Mouse (Mus musculus) kidney, embryonic 14.5 days (tissue): ENCODE results near the gene Ggta1. TPM values are rescaled to one million over a fixed set of nuclear protein-coding genes. Genes with fewer than 3 reads are reported as not detected.

Experiments
- ATAC-seq: fragments of 200-750 bp; cut with Nextera tagmentation; 2 replicates; pipeline ENCODE4 v1.8.0; 2017; ENCODE audit warnings: moderate number of reproducible peaks, mild to moderate bottlenecking, moderate TSS enrichment, moderate library complexity; ENCODE audit not compliant: low FRiP score, low TSS enrichment
- H3K27ac ChIP-seq: fragments of 300-500 bp; sonication (generic); 2 replicates; pipeline ENCODE4 v1.5.1; 2014; ENCODE audit warnings: low read depth, mild to moderate bottlenecking, low read length, moderate library complexity, mixed read lengths
- H3K27me3 ChIP-seq: fragments of 300-500 bp; sonication (generic); 2 replicates; pipeline ENCODE4 v1.6.1; 2014; ENCODE audit warnings: mild to moderate bottlenecking, low read length; ENCODE audit not compliant: control insufficient read depth, insufficient read depth
- H3K36me3 ChIP-seq: fragments of 300-500 bp; sonication (generic); 2 replicates; pipeline ENCODE4 v1.6.1; 2014; ENCODE audit warnings: low read length, mixed read lengths; ENCODE audit not compliant: control insufficient read depth, insufficient read depth
- H3K4me1 ChIP-seq: fragments of 300-500 bp; sonication (generic); 2 replicates; pipeline ENCODE4 v1.6.1; 2014; ENCODE audit warnings: low read length, mixed read lengths; ENCODE audit not compliant: control insufficient read depth, insufficient read depth
- H3K4me2 ChIP-seq: fragments of 300-500 bp; sonication (generic); replicated peaks from 2 replicates; pipeline ENCODE4 v1.6.1; 2014; ENCODE audit warnings: low read depth, mild to moderate bottlenecking, low read length
- H3K4me3 ChIP-seq: fragments of 300-500 bp; sonication (generic); 2 replicates; pipeline ENCODE4 v1.5.1; 2014; ENCODE audit warnings: mild to moderate bottlenecking, low read length
- H3K9ac ChIP-seq: fragments of 300-500 bp; sonication (generic); 2 replicates; pipeline ENCODE4 v1.6.1; 2014; ENCODE audit warnings: low read depth, mild to moderate bottlenecking, low read length, moderate library complexity
- H3K9me3 ChIP-seq: fragments of 300-500 bp; sonication (generic); 2 replicates; pipeline ENCODE4 v1.6.1; 2016; ENCODE audit warnings: low read length; ENCODE audit not compliant: control insufficient read depth
- WGBS: fragments of 180-500 bp; shearing (Covaris S2); extraction: QIAGEN DNeasy Blood & Tissue Kit; methylation state at CpG from one replicate; pipeline ENCODE4 v1.1.7; 2014; 5-methylcytosine and 5-hydroxymethylcytosine counted together
- polyA plus RNA-seq: library from polyadenylated mRNA; unstranded; fragments of >200 nt; fragmentation: Nextera tagmentation; extraction: Ambion mirVana; gene quantifications from 2 replicates; pipeline ENCODE4 v1.2.1, GENCODE M21; 2014

Gene Ggta1
- polyA plus RNA-seq, 1 experiment from 2014 or later, result 21.5 TPM

- WGBS, result 93% methylated on average over 3 of the region's 3 CpGs
- H3K4me2 ChIP-seq, result no peak overlapping the region
- no peak overlapping the region for H3K4me3 ChIP-seq
- no peak for ATAC-seq
- H3K4me1 ChIP-seq, result 0 out of 2 replicates have a peak, but pooled peaks cover 3% of the 10 kb centered on the region
- no peaks in the 10 kb centered on the region for H3K9me3 ChIP-seq
- H3K36me3 ChIP-seq, result no peaks in the 10 kb centered on the region; the same call in 1 of the 2 replicates
- no peak overlapping the region for H3K27ac ChIP-seq
- H3K9ac ChIP-seq, result no peak overlapping the region
- no peaks in the 10 kb centered on the region for H3K27me3 ChIP-seq
These were observed 50.2 kb downstream of the Ggta1 start for GRCm38 (mm10) chr2:35412810-35413209.

DNA sequence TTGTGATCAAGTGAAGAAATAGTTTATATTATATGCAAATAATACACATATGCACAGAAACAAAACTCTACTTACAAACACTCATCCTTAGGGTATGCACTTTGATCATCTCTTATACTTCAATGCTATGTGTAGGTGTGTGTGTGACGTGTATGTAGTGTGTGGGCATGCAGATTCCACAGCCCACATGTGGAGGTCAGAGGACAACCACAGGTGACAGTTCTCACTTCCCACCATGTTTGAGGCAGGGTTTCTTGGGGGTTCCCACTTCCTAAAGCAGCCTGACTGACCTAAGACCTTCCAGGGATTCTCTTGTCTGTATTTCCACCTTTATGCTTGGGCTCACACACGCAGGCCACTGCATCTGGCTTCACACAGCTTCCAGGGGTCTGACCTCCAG lies 50.8 kb downstream of the Ggta1 start:
- Histone ChIP-seq H3K9ac (no peak overlapping the region), H3K36me3 (no peaks in the 10 kb centered on the region; the same call in 1 of the 2 replicates), H3K4me1 (0 out of 2 replicates have a peak, but pooled peaks cover 3% of the 10 kb centered on the region), H3K27me3 (no peaks in the 10 kb centered on the region), H3K4me3 (no peak overlapping the region), H3K4me2 (no peak overlapping the region), H3K9me3 (no peaks in the 10 kb centered on the region), H3K27ac (no peak overlapping the region)
- ATAC-seq, result no peak
- 69% methylated on average over 2 of the region's 2 CpGs for WGBS

DNA sequence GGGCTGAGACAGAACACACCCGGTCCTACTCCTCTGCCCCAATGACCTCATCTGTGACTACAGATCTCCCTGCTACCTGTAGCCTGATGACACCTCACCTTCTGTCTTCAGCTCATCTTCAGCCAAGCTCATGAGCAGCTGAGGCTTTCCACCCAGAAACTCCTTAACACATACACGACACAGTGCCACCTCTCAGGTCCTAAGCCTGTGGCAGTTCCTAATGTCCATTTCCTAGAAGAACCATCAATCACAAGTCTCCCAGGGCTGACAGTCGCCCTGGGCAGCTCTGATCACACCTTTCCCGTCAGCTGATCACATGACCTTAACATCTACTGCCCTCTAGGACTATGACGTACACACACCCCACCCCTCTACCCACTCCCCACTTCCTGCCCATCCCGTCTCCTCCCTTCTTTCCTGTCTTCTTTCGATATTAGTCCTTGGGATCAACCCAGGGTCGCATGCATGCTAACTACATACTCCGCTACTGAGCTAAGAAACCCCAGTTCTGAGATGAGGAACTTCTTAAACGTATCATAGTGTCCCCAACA lies 51.3 kb downstream of the Ggta1 start:
- Histone ChIP-seq H3K4me3 (no peak overlapping the region), H3K9ac (no peak overlapping the region), H3K27ac (no peak overlapping the region), H3K27me3 (no peaks in the 10 kb centered on the region), H3K4me1 (0 out of 2 replicates have a peak, but pooled peaks cover 3% of the 10 kb centered on the region), H3K9me3 (no peaks in the 10 kb centered on the region), H3K4me2 (no peak overlapping the region), H3K36me3 (no peaks in the 10 kb centered on the region; the same call in 1 of the 2 replicates)
- WGBS, result 63% methylated on average over 10 of the region's 10 CpGs
- ATAC-seq, result no peak

- Histone ChIP-seq H3K9me3 (no peaks in the 10 kb centered on the region), H3K27me3 (no peaks in the 10 kb centered on the region), H3K4me3 (no peak overlapping the region), H3K4me2 (no peak overlapping the region), H3K4me1 (0 out of 2 replicates have a peak, but pooled peaks cover 3% of the 10 kb centered on the region), H3K27ac (no peak overlapping the region), H3K36me3 (peaks cover 2% of the 10 kb centered on the region; the same call in 1 of the 2 replicates), H3K9ac (no peak overlapping the region)
- 87% methylated on average over 6 of the region's 6 CpGs for WGBS
- no peak for ATAC-seq
These were observed 53.6 kb downstream of the Ggta1 start for GRCm38 (mm10) chr2:35409466-35409865.

- 84% methylated on average over 5 of the region's 5 CpGs for WGBS
- no peak for ATAC-seq
- H3K9ac ChIP-seq, result no peak overlapping the region
- H3K27me3 ChIP-seq, result no peaks in the 10 kb centered on the region
- no peak overlapping the region for H3K4me3 ChIP-seq
- 0 out of 2 replicates have a peak, but pooled peaks cover 3% of the 10 kb centered on the region for H3K4me1 ChIP-seq
- H3K27ac ChIP-seq, result no peak overlapping the region
- H3K4me2 ChIP-seq, result no peak overlapping the region
- H3K9me3 ChIP-seq, result no peaks in the 10 kb centered on the region
- peaks cover 2% of the 10 kb centered on the region; the same call in 1 of the 2 replicates for H3K36me3 ChIP-seq
These were observed 54.5 kb downstream of the Ggta1 start for GRCm38 (mm10) chr2:35408409-35409110.

DNA sequence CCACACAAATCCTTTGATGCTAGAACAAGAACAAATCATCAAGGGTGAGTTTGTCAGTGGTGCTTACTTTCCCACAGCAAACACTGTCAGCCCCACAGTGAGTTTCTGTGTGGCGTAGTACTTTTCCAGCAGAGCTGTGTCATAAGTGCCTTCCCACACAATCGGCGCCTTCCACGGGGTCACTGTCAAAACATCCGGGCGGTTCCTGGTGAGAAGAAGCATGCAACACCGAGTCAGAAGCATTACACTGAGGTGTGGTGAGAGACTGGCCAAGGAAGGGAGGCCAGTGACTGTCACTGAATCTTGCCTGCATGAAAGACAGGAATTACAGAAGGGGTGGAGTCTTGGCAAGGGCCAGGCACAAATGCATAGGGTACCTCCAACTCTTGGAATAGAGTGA lies 55.2 kb downstream of the Ggta1 start:
- no peaks in the 10 kb centered on the region for H3K27me3 ChIP-seq
- 74% methylated on average over 7 of the region's 7 CpGs for WGBS

GRCm38 (mm10) chr2:35407266-35407665 lies 55.8 kb downstream of the Ggta1 start:
- H3K27ac ChIP-seq, result no peak overlapping the region
- H3K4me1 ChIP-seq, result 0 out of 2 replicates have a peak, but pooled peaks cover 3% of the 10 kb centered on the region
- H3K9me3 ChIP-seq, result no peaks in the 10 kb centered on the region
- no peak overlapping the region for H3K9ac ChIP-seq
- 83% methylated on average over 6 of the region's 6 CpGs for WGBS
- no peak overlapping the region for H3K4me2 ChIP-seq
- H3K27me3 ChIP-seq, result no peaks in the 10 kb centered on the region
- H3K4me3 ChIP-seq, result no peak overlapping the region
- peaks cover 5% of the 10 kb centered on the region; the same call in 1 of the 2 replicates for H3K36me3 ChIP-seq
- ATAC-seq, result no peak

More for the DNA sequence above, 55.2 kb downstream of the Ggta1 start:
- H3K9ac ChIP-seq, result no peak overlapping the region
- no peak for ATAC-seq
- H3K9me3 ChIP-seq, result no peaks in the 10 kb centered on the region
- peaks cover 2% of the 10 kb centered on the region; the same call in 1 of the 2 replicates for H3K36me3 ChIP-seq
- no peak overlapping the region for H3K4me2 ChIP-seq
- H3K4me1 ChIP-seq, result 0 out of 2 replicates have a peak, but pooled peaks cover 3% of the 10 kb centered on the region
- H3K4me3 ChIP-seq, result no peak overlapping the region
- no peak overlapping the region for H3K27ac ChIP-seq

DNA sequence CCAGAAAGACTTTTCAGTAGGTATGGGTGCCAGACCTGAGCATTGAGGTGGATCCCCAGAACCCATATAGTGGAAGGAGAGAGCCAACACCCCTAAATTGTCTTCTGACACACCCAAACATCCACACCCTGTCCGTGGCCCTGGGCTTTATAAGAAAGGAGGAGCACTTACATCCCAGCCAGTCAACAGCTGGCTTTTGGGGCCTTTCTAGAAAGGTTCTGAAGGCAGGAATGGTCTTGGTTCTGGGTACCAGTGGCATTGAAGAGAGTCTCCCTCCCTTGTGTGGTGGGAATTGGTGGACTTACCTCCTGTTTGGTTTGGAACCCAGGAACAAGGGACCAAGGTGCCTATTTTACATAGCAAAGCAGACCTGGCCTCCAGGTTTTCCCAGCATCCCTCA lies 56.4 kb downstream of the Ggta1 start:
- Histone ChIP-seq H3K4me3 (no peak overlapping the region), H3K4me1 (0 out of 2 replicates have a peak, but pooled peaks cover 3% of the 10 kb centered on the region), H3K9me3 (no peaks in the 10 kb centered on the region), H3K27ac (no peak overlapping the region), H3K4me2 (no peak overlapping the region), H3K27me3 (no peaks in the 10 kb centered on the region), H3K9ac (no peak overlapping the region), H3K36me3 (peaks cover 7% of the 10 kb centered on the region; the same call in 1 of the 2 replicates)
- no peak for ATAC-seq
- 79% methylated on average over 1 of the region's 1 CpGs for WGBS

- Histone ChIP-seq H3K4me1 (no peaks in the 10 kb centered on the region), H3K4me3 (no peak overlapping the region), H3K9ac (no peak overlapping the region), H3K27me3 (no peaks in the 10 kb centered on the region), H3K36me3 (peaks cover 11% of the 10 kb centered on the region; the same call in 1 of the 2 replicates), H3K9me3 (no peaks in the 10 kb centered on the region), H3K27ac (no peak overlapping the region), H3K4me2 (no peak overlapping the region)
- 88% methylated on average over 16 of the region's 16 CpGs for WGBS
- ATAC-seq, result no peak
These were observed 60.6 kb downstream of the Ggta1 start for GRCm38 (mm10) chr2:35402391-35402790.
